Mouse (Mus musculus): ENCODE measurements around the gene Nat14.

Gene Nat14

DNA sequence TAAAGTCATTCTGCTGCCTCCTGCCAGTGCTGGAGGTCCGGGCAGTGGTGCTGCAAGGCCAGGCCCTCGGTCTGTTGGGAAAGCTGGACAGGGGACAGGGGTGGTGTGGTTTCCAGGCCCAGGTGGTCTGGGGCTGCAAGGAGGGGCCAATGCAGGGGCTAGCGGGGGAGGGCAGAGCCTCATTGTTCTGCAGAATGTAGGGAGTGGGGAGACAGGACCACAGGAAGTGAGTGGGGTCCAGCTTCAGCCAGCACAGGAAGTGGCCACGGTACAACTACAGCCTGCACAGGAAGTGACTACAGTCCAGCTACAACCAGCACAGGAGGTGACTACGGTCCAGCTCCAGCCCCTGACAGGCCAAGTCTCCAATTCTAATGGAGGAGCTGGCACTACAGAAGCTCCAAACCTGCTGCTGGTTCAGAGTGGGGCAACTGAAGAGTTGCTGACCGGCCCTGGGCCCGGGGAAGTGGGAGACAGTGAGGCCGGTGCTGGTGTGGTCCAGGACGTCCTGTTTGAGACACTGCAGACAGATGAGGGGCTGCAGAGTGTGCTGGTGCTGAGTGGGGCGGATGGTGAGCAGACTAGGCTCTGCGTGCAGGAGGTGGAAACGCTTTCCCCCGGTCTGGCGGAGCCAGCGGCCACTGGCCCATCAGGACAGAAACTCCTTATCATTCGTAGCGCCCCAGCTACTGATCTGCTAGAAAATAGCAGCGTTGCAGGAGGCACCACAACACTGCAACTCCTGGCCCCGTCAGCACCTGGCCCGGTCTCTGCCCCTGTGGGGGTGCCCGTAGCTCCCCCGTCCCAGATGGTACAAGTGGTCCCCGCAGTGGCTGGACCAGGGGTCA is 628 bp upstream of the Nat14 start:
- no peak for DNase-seq

DNA sequence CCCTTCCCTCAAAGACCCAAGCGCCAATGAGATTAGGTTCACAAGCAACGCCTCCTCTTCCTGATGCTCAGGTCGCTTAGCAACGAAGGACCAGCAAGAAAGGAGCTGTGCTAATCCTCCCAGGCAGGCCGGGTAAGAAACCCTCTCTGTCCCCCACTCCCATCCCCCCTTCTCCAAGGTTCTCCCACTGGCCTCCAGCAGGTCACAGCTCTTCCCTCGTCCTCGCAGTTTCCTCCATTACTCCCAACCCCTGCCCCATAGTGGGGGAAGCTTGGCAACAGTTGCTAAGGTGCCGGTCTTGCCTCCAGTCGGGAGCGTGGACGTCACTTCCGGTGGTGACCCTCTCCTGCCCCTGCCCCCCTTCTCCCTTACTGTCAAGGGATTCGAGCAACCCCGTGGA is 680 bp downstream of the Nat14 start:
- peak; percentile 76 for DNase-seq

DNA sequence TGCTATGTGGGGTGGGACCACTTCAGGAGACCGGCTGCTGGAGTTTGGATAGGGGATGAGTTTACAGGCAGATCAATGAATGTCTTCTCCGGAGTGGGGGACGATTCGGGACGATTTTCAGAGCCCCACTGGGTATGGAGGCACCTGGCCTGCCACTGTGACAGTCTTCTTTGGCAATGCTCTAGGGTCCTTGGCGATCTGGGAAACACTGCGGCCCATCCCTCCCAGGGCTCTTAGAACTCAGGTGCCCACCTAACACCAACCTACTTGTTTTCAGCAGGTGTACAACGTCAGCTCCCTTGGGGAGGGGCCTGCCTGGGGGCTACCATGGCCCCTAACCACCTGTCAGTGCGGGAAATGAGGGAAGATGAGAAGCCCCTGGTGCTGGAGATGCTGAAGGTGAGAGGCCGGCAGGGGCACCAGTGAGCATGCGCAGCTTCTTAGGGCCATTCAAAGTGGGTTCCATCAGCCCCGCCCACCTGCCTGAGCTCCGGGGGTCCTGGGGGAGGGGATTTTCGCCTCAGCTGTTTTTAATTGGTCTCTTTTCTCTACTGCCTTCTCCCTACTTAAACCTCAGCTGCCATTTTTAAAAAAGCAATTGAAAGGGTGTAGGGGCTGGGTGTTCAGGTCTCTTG is 1.2 kb downstream of the Nat14 start:
- peak; percentile 81 for DNase-seq

DNA sequence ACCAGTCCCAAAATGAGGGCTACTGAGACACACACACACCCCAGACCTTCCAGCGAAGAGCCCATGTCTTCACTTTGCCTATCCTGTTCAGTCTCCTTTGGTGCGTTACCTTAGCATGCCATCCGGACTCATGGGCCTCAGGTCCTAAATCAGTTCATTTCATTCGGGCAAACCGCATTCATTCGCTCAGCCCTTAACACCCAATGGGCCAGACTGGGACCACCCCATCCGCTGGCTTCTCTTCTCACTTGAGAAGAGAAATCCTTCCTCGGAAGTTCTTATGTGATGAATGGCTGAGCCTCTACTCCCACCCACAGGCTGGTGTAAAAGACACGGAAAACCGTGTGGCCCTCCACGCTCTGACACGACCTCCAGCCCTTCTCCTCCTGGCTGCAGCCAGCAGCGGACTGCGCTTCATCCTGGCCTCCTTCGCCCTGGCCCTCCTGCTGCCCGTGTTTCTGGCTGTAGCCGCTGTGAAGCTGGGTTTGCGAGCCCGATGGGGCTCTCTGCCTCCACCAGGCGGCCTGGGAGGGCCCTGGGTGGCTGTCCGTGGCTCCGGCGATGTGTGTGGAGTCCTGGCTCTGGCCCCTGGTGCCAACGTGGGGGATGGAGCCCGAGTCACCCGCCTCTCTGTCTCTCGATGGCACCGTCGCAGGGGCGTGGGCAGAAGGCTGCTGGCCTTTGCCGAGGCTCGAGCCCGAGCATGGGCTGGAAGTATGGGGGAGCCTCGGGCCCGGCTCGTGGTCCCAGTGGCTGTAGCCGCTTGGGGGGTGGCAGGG is 1.9 kb downstream of the Nat14 start:
- peak; percentile 69 for DNase-seq

DNA sequence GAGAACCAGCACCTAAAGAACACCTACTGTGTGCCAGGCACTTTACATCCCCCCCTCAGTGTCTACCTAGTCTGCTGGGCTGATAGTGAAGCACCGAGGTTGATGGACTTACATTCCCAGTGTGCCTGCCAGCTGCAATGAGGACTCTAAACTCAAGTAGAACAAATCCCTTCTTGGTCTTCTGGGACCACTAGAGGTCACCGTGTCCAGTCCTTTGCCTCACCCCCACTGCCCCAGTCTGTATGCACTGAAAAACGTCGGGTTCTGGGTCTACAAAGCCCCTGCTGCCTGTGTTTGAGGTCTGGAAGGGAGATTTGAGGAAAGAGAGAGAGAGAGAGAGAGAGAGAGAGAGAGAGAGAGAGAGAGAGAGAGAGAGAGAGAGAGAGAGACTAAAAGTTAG is 2.7 kb downstream of the Nat14 start:
- no peak for DNase-seq

DNA sequence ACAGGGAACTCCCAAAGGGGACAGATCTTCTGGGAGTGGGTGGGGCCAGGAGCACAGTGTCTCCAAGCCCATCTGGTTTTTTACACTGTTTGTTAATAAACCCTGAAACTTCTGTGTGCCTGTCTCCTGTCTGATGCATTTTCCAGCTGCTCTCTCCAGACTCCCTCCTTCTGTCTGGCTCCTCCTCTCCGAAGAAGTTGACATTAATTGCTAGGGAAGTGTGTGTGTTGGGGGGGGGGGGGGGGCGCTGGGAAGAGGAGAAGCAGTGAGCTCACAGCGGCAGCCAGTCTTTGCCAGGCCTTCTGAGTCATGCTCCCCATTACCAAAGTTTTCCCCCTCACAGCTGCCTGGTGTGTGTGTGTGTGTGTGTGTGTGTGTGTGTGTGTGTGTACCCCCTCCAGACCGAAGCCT is 3.1 kb downstream of the Nat14 start:
- DNase-seq, result no peak

DNA sequence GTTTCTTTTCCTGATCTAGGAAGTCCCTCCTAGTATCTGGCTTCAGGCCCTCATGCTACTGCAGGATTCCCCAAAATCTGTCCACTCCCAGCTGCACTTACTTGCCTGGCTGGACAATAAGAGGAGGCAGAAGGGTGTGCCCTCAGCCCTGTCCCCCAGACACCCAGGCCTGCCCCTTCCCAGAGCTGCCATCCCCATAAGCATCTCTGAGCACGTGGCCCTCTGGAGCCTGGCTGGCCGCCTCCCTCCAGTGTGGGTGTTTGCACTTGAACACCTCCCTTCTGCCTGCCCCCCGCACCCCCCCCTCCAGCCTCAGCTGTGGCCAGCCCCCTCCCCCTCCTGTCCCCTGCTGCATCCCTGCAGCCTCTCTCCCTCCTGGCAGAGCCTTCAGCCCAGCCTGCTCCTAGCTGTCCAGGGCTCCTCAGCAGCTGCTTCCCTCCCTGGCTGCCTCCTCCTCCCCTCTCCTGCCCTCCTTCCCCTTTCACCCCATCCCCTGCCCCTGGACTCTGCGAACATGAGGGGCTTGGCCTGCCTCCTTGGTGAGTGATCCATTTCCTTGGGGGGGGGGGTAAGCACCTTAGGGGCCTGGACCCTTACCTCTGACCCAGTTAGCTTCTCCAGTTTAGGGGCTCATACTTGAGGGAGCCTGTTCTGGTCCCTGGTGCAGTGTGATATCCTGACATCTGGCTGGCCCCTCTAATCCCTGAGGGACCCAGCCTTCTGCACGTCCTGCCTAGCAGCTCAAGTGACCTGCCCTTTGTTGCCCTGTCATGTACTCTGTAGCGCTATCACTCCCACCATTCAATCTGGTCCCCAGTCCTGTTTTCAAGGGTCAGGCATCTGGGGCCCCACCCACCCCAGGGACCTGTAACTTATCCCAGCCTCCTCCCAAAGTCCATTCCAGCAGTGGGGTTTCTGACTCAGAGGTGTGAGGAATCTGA is 3.9 kb downstream of the Nat14 start, which contains the start of gene Ssc5d:
Gene Ssc5d (plus strand): TSS at position 345 of the 941 bp plus-strand sequence.
- no peak for DNase-seq

DNA sequence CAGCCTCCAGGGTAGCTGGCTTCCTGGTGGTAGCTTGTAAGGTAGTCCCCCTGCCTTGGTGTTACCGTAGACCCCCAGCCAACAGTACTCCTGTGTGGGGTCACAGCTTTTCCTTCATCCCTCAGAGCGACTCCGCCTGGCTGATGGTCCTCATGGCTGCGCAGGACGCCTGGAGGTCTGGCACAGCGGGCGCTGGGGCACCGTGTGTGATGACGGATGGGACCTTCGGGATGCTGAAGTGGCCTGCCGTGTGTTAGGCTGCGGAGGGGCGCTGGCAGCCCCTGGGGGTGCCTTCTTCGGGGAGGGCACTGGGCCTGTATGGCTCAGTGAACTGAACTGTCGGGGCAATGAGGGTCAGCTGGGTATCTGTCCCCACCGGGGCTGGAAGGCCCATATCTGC is 5.0 kb downstream of the Nat14 start:
- no peak for DNase-seq

DNA sequence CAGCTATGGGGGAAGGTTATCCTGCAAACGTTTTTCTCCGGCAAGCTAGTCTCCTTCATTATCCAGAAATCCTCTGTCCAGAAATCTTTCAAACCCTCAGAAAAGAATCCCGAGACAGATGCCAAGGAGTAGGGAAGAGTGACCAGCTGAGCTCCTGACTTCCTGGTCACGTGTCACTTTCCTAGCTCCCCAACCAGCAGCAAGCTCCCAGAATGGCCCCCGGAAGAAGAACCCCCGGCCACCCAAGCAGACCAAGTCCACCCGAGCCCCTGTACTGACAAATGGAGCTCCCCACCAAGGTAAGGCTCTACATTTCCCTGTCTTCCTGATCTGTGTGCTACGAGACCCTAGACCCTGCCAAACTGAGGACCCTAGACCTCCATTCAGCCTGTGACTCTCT is 5.9 kb downstream of the Nat14 start:
- no peak for DNase-seq

DNA sequence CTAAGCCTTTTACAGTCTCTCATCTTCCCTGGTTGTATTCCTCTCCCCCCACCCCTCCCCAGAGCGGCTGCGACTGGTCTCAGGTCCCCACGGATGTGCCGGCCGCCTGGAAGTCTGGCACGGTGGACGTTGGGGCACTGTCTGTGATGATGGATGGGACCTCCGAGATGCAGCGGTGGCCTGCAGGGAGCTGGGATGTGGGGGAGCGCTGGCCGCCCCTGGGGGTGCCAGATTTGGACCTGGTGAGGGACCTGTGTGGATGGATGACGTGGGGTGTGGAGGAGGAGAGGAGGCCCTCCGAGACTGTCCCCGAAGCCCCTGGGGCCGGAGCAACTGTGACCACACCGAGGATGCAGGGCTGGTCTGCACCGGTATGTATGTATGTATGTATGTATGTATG is 6.5 kb downstream of the Nat14 start:
- DNase-seq, result no peak

DNA sequence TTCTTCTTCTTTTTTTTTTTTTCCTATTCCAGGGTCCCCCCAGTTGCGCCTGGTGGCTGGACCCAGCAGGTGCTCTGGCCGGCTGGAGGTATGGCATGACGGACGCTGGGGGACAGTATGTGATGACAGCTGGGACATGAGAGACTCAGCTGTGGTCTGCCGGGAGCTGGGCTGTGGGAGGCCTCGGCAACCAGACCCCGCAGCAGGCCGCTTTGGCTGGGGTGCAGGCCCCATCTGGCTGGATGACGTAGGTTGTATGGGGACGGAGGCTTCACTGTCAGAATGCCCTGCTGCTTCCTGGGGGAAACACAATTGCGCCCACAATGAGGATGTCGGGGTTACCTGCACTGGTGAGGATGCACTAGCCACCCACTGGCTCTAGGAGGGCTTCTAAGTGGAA is 11.3 kb downstream of the Nat14 start:
- DNase-seq, result no peak

DNA sequence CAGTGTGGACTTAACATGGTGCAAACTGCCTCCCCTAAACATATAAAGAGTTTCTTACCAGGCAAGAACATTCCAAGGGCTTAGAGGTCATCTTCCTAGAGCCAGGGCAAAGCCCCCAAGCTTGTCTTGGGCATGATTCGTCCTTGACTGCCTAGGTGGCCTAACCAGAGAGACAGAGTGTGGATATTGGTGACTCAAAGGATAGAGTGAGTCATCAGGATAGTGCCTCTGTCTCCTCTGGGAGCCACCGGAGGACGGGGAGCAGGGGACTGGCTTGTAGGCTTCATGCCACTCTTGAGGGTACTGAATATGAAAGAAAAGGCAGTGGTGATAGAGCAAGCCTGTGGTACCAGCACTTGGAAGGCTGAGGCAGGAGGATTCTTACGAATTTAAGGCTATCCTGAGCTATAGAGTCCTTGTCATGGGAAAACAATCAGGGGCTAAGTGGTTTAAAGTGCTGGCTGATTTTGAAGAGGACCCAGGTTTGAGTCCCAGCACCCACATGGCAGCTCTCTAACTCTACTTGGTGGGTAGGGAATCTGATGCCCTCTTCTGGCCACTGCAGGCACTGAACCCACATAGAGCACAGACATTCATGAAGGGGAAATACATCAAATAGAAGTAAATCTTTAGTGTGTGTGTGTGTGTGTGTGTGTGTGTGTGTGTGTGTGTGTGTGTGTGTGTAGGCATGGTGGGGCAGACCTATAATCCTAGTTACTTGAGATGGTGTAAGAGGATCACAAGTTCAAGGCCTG is 12.5 kb downstream of the Nat14 start:
- no peak for DNase-seq

DNA sequence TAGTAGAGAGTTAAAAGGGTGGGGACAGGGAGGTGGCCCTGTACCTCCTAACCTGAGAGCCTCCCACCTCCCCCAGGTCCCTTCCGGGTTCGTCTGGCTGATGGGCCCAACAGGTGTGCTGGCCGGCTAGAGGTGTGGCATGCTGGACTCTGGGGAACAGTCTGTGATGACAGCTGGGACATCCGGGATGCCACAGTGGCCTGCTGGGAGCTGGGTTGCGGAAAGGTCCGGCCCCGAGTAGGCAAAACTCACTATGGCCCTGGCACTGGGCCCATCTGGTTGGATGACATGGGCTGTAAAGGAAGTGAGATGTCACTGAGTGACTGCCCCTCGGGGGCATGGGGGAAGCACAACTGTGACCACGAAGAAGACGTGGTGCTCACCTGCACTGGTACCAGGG is 15.0 kb downstream of the Nat14 start:
- DNase-seq, result no peak

DNA sequence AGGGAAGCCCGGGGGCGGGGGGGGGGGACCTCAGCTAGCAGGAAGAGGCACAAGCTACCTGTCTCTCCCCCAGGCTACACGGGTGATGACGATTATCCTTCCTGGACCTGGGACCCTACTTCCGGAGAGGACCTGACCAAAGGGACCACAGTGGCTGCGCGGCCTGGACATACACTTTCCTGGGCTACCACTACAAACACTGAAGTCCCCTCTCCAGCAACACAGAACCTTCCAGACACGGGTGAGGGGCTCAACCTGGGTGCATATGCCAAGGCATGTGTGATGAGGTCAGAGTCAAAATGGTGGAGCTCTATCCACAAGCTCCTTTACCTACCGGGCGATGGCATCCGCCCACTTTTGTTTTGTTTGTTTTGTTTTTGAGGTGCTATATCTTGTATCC is 15.6 kb downstream of the Nat14 start:
- DNase-seq, result no peak

DNA sequence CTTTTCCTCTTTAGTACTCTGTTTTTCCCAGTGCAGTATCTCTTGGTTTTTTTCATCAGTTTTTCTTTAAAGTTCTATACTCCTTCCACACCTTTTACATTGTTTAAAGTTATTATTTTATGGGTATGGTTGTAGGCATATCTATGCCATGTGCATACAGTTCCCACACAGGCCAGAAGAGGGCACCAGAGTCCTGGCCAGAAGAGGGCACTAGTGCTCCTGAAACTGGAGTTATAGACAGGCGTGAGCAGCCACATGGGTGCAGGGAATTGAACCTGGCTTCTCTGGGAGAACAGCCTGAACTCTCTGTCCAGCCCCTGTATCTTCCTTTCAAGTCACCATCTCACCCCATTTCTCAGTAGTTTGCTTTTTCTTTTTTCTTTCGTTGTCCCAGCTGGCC is 16.6 kb downstream of the Nat14 start:
- peak; percentile 61 for DNase-seq

DNA sequence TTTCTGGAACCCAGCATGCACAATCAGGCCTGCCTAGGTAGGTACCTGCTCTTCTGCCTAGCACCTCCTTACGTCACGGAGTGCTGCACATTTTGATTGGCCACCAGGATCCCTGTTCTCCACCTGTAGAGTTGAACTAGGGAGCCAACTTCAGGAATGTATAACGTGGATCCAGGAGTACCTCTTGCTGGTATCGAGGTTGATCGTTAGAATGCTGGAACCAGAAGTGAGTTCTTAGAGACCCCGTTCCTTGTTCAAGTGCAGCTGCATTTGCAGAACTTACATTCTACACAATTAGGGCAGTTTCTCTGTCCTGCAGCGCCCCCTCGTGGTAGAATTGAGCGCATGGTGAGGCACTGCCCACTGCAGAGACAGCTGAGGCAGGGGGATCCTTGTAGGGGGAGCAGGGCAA is 18.2 kb downstream of the Nat14 start:
- DNase-seq, result peak; percentile 74

DNA sequence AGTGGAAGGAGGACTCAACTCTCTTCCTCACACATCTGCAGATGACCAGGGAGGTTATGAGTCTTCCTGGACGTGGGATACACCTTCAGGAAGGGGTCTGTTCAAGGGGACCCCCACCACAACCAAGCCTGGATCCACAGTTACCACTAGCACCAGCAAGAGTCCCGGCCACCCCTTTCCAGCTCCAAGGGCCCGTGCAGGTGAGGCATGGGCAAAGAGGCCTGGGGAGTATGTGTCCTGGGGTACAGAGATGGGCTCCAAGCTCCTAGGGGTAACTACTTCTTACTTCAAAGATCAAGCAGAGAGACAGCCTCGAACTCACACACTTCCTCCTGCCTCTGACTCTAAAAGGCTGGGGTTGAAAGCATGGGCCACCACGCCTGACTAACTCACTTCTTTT is 20.8 kb downstream of the Nat14 start:
- DNase-seq, result no peak

DNA sequence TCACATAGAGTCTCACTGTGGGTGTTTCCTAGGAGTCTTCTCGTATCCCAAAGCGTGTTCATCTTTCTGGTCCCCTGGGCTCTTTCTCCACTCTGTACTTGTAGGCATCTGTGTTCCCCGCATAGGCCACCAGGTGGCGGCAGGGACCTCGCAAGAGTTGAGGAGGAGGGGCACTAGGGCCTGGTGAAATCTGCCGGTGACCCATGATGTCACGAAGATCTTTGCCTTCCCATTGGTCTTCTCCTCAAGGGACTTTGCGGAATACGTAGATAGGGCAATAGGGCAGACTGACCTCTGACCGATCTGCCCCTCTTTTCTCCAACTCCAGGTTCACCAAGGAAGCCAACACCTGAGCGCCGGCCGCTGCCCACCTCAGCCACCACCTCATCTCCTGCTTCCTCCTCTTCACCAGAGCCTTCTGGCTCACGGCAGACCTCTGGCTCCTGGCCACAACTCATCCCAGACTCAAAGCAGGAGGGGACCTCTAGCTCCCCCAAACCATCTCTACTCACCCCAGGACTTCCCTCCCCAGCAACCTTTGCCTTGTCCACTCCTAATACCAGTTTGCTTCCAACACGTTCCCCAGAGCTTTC is 21.5 kb downstream of the Nat14 start:
- DNase-seq, result peak; percentile 96

DNA sequence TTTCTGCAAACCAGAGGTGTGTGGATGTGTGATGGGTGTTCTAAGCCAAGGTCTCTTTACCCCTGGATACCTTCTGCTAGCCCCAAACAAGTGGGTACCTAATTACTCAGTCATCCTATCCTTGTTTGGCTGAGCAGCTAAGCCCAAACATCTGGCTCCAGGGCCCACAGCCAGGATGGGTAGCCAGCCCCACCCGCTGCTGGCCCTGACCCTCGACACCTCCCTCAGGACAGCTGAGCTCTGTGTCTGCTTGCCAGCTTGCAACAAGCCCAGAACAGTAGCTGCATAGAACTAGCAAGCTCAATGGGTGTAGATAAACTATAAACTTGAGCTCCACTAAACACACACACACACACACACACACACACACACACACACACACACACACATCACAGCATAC is 26.0 kb downstream of the Nat14 start:
- no peak for DNase-seq

DNA sequence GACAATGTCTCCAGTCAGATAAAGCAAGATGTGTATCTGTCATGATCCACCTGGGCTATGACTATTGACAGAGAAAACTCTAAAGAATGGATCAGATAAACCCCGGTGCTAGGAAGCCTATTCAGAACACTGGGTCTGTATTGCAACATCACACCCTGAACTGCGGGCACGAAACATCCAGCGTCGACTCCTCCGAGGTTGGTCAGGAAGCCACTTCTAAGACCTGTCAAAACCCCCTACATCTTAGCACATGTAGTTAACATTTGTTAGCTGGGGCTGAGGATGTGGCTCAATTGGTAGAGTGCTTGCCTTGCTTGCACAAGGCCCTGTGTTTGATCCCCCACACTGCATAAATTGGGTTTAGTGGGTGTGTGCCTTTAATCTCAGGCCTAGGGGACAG is 26.6 kb downstream of the Nat14 start:
- no peak for DNase-seq

DNA sequence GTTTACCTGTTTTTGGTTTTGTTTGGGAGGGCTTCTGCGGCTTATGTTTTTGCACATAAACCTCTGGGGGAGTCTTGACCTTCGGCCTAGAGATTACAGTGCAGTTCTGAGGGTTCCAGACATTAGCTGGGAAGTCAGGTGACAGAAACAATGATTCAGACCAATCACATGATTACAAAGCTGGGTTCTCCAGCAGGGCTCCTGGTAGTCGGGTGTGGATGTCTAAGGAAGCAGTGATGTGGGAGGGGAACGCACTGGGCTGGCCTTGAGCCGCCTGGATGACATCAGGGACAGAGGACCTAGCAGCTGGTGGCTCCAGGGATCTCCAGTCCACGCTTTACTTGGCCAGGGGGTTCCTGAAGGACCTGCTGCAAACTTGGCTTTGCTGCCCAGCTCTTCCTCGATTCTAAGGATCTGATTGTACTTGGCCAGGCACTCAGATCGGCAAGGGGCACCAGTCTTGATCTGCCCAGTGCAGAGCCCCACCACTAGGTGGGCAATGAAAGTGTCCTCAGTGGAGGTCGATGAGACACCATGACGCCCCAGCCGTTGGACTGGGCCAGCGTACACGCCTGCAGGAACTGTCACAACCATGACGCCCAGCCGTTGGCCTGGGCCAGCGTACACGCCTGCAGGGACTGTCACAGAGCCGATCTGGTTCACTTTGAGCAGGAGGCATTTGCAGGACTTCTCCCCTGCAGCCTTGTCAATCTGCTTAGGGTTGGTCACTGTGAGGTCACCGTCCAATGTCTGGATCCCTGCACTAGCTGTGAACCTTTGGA is 28.9 kb downstream of the Nat14 start:
- DNase-seq, result no peak
